Mouse (Mus musculus) midbrain, embryonic 10.5 days (tissue): ENCODE measurements around the gene Mnt. TPM values are rescaled to one million over a fixed set of nuclear protein-coding genes. Genes with fewer than 3 reads are reported as not detected.

Experiments used
- DNase-seq: peaks from one replicate; pipeline ENCODE4 v3.0.0-alpha.2; 2017; ENCODE audit warnings: low spot score
- H3K27ac ChIP-seq: fragments of 300-500 bp; sonication (generic); replicated peaks from 2 replicates; pipeline ENCODE4 v1.5.1; 2016; ENCODE audit warnings: mild to moderate bottlenecking
- H3K27me3 ChIP-seq: fragments of 300-500 bp; sonication (generic); 2 replicates; pipeline ENCODE4 v1.6.1; 2016; ENCODE audit warnings: low read depth, mild to moderate bottlenecking; ENCODE audit not compliant: poor library complexity, severe bottlenecking
- H3K36me3 ChIP-seq: fragments of 300-500 bp; sonication (generic); 2 replicates; pipeline ENCODE4 v1.6.1; 2016; ENCODE audit warnings: mild to moderate bottlenecking, moderate library complexity
- H3K4me1 ChIP-seq: fragments of 300-500 bp; sonication (generic); 2 replicates; pipeline ENCODE4 v1.6.1; 2016
- H3K4me3 ChIP-seq: fragments of 300-500 bp; sonication (generic); 2 replicates; pipeline ENCODE4 v1.5.1; 2016; ENCODE audit warnings: mild to moderate bottlenecking, moderate library complexity
- H3K9me3 ChIP-seq: fragments of 300-500 bp; sonication (generic); replicated peaks from 2 replicates; pipeline ENCODE4 v1.6.1; 2016; ENCODE audit warnings: mild to moderate bottlenecking
- WGBS: fragments of 180-500 bp; shearing (Covaris S2); methylation state at CpG from one replicate; pipeline ENCODE4 v1.1.7; 2016; 5-methylcytosine and 5-hydroxymethylcytosine counted together
- polyA plus RNA-seq: library from polyadenylated mRNA; unstranded; fragments of >200 nt; fragmentation: Nextera tagmentation; extraction: Ambion mirVana; gene quantifications from 2 replicates; pipeline ENCODE4 v1.2.1, GENCODE M21; 2016

Gene Mnt
- polyA plus RNA-seq, 1 experiment from 2014 or later = 4.2 TPM

DNA sequence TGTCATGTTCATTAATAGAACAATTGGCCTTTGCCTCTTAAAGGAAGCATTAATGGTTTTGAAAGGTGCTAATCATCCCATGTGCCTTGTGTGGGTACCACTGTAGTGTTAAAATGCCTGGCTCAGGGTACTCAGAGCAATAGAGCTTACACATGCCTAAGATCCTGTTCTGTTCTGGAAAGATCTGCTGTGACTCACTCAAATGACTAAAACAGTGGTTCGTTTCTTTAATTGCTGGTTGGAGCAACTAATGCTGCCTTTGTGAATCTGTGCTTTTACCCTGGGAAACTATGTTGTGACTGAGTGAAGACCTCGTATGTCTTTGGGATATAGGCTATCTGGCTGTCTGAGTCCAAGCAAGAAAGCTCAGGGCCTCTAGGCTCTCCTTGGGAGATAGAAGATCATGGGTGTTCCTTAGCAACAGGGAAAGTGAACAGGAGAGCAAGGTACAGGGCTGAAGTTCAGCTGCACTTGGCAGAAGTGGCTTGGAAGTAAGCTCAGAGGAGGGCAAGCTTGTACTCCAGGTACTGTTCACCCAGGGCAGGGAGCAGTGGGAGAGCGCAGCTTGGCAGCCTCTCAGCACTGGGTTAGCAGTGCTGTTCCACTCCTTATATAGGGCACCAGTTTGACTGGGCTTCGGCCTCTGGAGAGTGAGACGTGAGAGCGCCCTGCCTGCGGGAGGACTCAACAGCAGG, 7.8 kb upstream of the Mnt start:
- DNase-seq = no peak
- 83% methylated on average over 7 of the region's 7 CpGs for WGBS

DNA sequence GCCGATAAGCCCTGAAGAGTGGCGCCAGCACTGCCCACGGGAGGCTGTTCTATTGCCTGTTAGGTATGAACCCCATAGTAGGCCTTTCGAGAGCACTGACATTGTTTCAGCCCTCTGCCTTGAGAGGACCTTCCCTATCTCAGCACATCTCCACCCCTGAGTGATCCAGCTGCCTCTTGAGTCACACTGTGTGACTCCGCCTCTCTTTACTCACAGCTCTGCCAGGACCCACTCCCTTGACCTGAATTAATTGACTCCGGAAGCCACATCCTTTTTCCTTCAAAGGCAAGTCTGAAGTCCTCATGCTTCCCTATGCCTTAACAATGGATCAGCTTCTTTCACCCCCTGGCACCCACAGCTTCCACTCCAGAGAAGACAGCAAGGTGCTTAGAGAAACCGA, 4.6 kb upstream of the Mnt start:
- no peak for DNase-seq
- peaks cover 13% of the 10 kb centered on the region; the same call in 1 of the 2 replicates for H3K36me3 ChIP-seq
- no peak overlapping the region for H3K27ac ChIP-seq
- H3K4me1 ChIP-seq = peaks cover 17% of the 10 kb centered on the region
- no peak overlapping the region for H3K4me3 ChIP-seq
- H3K27me3 ChIP-seq = 0 out of 2 replicates have a peak, but pooled peaks cover 5% of the 10 kb centered on the region
- WGBS = 80% methylated on average over 7 of the region's 7 CpGs
- H3K9me3 ChIP-seq = no peaks in the 10 kb centered on the region

More for the DNA sequence above, 7.8 kb upstream of the Mnt start:
- Histone ChIP-seq H3K27ac (no peak overlapping the region), H3K4me3 (no peak overlapping the region), H3K36me3 (peaks cover 32% of the 10 kb centered on the region), H3K4me1 (no peaks in the 10 kb centered on the region), H3K9me3 (no peaks in the 10 kb centered on the region), H3K27me3 (no peaks in the 10 kb centered on the region)

DNA sequence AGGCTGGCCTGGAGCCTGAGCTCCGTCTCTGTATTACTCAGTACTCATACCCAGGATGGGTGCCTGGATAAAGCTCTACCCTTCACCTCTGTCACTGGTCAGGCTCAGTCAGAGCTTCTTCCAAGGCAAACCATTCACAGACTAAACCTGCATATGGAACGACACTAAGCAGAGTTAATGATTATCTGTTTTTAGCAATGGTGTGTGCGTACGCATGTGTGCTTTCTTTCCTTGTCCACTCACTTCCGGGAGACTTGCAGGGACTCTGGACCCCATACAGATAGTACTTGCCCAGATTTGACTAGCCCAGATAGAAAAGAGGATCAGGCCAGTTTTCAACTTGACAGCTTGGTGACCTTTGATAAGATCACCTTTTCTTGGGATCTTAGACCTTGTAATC, 4.0 kb upstream of the Mnt start:
- H3K4me3 ChIP-seq = no peak overlapping the region
- peaks cover 10% of the 10 kb centered on the region; the same call in 1 of the 2 replicates for H3K36me3 ChIP-seq
- H3K27me3 ChIP-seq = 0 out of 2 replicates have a peak, but pooled peaks cover 5% of the 10 kb centered on the region
- H3K9me3 ChIP-seq = no peaks in the 10 kb centered on the region
- peaks cover 17% of the 10 kb centered on the region for H3K4me1 ChIP-seq
- WGBS = 94% methylated on average over 5 of the region's 5 CpGs
- no peak overlapping the region for H3K27ac ChIP-seq
- no peak for DNase-seq

- Histone ChIP-seq H3K36me3 (peaks cover 8% of the 10 kb centered on the region; the same call in 1 of the 2 replicates), H3K27me3 (0 out of 2 replicates have a peak, but pooled peaks cover 5% of the 10 kb centered on the region), H3K4me1 (peaks cover 26% of the 10 kb centered on the region), H3K9me3 (no peaks in the 10 kb centered on the region), H3K4me3 (no peak overlapping the region), H3K27ac (no peak overlapping the region)
- WGBS = 81% methylated on average over 7 of the region's 7 CpGs
- DNase-seq = no peak
Observed at GRCm38 (mm10) chr11:74827791-74828403, 2.8 kb upstream of the Mnt start.

GRCm38 (mm10) chr11:74828404-74828931, 2.3 kb upstream of the Mnt start:
- Histone ChIP-seq H3K27me3 (0 out of 2 replicates have a peak, but pooled peaks cover 5% of the 10 kb centered on the region), H3K9me3 (no peaks in the 10 kb centered on the region), H3K36me3 (peaks cover 3% of the 10 kb centered on the region; the same call in 1 of the 2 replicates), H3K4me1 (peaks cover 32% of the 10 kb centered on the region), H3K27ac (no peak overlapping the region), H3K4me3 (no peak overlapping the region)
- DNase-seq = no peak
- WGBS = 23% methylated on average over 2 of the region's 2 CpGs

DNA sequence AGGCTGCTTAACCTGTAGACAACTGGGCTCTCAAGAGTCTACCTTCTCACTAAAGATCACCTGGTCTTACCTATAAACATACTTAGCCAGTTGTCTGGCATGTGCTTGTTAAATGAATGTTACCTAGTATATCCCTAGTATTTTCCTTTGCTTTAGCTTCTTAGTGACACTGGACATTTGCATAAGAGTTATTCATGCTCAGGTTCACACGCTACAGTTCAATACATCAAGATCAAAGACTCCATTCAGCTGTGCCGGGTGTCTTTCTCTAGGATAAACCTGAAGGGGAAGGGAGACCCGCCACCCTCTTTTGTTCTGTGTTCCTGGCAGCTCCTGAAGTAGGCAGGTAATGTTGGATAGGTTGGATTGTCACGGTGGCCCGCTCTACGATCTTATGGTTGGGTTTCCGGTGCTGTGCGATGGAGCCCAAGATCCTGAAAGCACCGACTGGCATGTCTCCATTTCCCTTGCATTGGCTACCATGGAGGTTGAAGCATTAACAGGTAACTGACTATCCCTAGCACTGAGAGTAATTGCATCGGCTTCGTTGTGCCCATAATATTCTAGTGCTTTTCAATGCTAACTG, 1.7 kb upstream of the Mnt start:
- peak overlapping the region; percentile 93; the same call in 1 of the 2 replicates for H3K27ac ChIP-seq
- H3K4me3 ChIP-seq = peak overlapping the region; percentile 93
- WGBS = 13% methylated on average over 11 of the region's 11 CpGs
- no peaks in the 10 kb centered on the region for H3K9me3 ChIP-seq
- H3K36me3 ChIP-seq = no peaks in the 10 kb centered on the region
- H3K27me3 ChIP-seq = 0 out of 2 replicates have a peak, but pooled peaks cover 5% of the 10 kb centered on the region
- H3K4me1 ChIP-seq = peaks cover 38% of the 10 kb centered on the region
- no peak for DNase-seq

- DNase-seq = peak; percentile 85
- Histone ChIP-seq H3K9me3 (no peaks in the 10 kb centered on the region), H3K27me3 (0 out of 2 replicates have a peak, but pooled peaks cover 5% of the 10 kb centered on the region), H3K4me3 (peak overlapping the region; percentile 93), H3K36me3 (no peaks in the 10 kb centered on the region), H3K27ac (peak overlapping the region; percentile 93), H3K4me1 (peaks cover 45% of the 10 kb centered on the region)
- WGBS = under 1% methylated on average over 20 of the region's 20 CpGs
Observed at GRCm38 (mm10) chr11:74829812-74830211, 908 bp upstream of the Mnt start.

DNA sequence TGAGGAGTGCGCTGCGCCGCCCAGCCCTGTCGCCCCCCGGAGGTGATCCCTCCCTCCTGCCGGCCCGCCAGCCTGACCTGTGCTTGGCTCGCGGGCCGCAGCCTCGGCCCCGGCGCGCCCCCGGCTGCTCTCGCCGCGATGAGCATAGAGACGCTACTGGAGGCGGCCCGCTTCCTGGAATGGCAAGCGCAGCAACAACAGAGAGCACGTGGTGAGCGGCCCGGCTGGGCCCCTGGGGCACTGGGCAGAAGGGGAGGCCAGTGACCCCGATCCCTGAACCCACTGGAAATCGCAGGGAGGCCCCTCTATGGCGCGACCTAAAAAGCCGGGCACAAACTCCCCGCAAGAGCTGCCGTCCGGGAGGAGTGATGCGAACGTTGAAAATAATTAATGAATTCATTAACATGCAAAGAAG, 478 bp downstream of the Mnt start:
- Histone ChIP-seq H3K4me1 (peaks cover 57% of the 10 kb centered on the region), H3K27me3 (peaks cover 9% of the 10 kb centered on the region; the same call in 1 of the 2 replicates), H3K9me3 (no peaks in the 10 kb centered on the region), H3K36me3 (no peaks in the 10 kb centered on the region), H3K4me3 (peak overlapping the region; percentile 93), H3K27ac (peak overlapping the region; percentile 93)
- DNase-seq = peak; percentile 72
- WGBS = under 1% methylated on average over 35 of the region's 35 CpGs

DNA sequence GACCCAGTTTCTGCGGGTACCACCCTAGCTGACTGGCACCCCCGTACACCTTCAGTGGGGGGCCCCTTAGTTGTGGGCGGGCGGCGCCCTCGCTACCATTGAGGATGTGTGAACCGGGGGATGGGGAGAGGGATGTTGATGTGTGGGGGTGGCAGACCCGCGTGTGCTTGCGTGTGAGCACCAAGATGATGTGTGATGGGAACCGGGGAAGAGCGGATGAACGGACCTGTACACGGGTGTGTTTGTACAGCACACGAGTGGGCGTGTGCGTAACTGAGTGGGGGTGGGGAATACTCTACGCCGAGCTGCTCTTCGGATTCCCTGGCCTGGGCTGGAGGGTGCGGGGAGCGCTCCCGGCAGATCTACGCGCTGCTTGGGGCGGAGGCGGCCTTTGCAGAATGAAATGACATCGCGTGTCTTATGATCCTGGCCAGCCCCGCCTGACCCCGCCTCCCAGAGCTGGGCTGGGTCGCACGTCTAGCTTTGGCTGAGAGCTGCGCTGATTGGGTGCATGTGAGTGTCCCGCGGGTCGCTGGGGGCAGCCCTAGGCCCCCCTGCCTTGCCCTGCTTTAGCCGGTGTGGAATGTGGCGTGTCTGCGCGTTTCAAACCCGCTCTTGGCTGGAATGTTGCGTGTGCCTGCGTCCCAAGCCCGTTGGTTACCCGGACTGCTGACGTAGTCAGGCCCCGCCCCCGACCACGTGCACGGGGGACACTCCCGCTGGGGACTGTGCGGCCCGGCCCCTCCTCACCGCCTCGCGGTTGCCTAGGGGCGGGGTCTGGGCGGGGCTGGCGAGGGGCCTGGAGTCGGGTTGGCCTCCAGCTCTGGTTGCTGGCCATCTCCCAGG, 1.1 kb downstream of the Mnt start:
- Histone ChIP-seq H3K36me3 (peaks cover 5% of the 10 kb centered on the region), H3K27me3 (peaks cover 15% of the 10 kb centered on the region), H3K9me3 (no peaks in the 10 kb centered on the region), H3K4me3 (peak overlapping the region; percentile 93), H3K4me1 (peaks cover 63% of the 10 kb centered on the region), H3K27ac (peak overlapping the region; percentile 93)
- under 1% methylated on average over 61 of the region's 61 CpGs for WGBS
- peak; percentile 100 for DNase-seq

DNA sequence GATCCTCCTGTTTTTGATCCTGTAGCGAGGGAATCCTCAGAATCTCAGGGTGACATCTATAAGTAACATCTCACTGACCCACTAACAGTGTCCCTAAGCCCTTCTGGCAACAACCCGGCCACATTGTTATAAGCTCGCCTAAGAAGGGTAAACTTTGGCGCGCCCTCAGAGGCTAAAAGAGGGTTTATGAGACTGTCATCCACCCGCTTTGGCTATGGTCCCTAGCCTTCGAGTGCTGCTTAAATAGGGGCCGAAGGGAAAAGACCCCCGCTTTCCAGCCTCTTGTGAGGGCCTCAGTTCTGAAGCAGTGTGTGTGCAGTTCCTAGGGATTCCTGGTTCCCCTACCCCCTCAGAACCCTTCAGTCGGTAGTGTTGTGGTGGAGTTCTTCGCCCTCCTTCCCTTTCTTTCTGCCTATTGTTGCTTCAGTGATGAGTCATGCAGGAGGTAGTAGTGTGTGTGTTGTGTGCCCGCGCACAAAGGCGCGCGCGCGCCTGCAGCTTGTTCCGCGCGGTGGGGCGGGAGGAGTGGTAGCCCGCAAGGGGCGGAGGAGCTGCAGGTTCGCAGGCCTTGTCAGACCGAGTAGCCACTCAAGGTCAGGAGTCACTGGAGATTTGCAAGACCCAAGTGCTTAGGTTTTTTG, 1.9 kb downstream of the Mnt start:
- Histone ChIP-seq H3K36me3 (peaks cover 9% of the 10 kb centered on the region), H3K4me1 (peaks cover 71% of the 10 kb centered on the region), H3K27me3 (peaks cover 20% of the 10 kb centered on the region), H3K4me3 (peak overlapping the region; percentile 93), H3K27ac (peak overlapping the region; percentile 93), H3K9me3 (no peaks in the 10 kb centered on the region)
- under 1% methylated on average over 26 of the region's 26 CpGs for WGBS
- DNase-seq = peak; percentile 60

- peak overlapping the region; percentile 93; the same call in 1 of the 2 replicates for H3K27ac ChIP-seq
- no peak for DNase-seq
- H3K9me3 ChIP-seq = no peaks in the 10 kb centered on the region
- H3K36me3 ChIP-seq = peaks cover 10% of the 10 kb centered on the region
- peak overlapping the region; percentile 93 for H3K4me3 ChIP-seq
- peaks cover 76% of the 10 kb centered on the region for H3K4me1 ChIP-seq
- H3K27me3 ChIP-seq = peaks cover 15% of the 10 kb centered on the region
- 88% methylated on average over 8 of the region's 8 CpGs for WGBS
Observed at GRCm38 (mm10) chr11:74833536-74834358, 3.0 kb downstream of the Mnt start.
